Mouse (Mus musculus) kidney, postnatal 0 days (tissue): ENCODE data around the gene Methig1. TPM values are rescaled to one million over a fixed set of nuclear protein-coding genes. Genes with fewer than 3 reads are reported as not detected.
"Not testable (repeated sequence)": the region's sequence is repeated elsewhere in the genome, so short reads cannot be mapped to it uniquely, and the experiment has no call there.

Experiments
- ATAC-seq: fragments of 200-750 bp; cut with Nextera tagmentation; replicated peaks from 2 replicates; pipeline ENCODE4 v1.8.0; 2017; ENCODE audit warnings: low read depth, moderate number of reproducible peaks, moderate TSS enrichment, moderate library complexity; ENCODE audit not compliant: low FRiP score
- DNase-seq: peaks from one replicate; pipeline ENCODE4 v3.0.0-alpha.2; 2016; ENCODE audit warnings: low spot score
- H3K27ac ChIP-seq: fragments of 300-500 bp; sonication (generic); 2 replicates; pipeline ENCODE4 v1.5.1; 2014; ENCODE audit warnings: mild to moderate bottlenecking
- H3K27me3 ChIP-seq: fragments of 300-500 bp; sonication (generic); 2 replicates; pipeline ENCODE4 v1.6.1; 2014; ENCODE audit warnings: low read length, mixed read lengths; ENCODE audit not compliant: insufficient read depth
- H3K36me3 ChIP-seq: fragments of 300-500 bp; sonication (generic); 2 replicates; pipeline ENCODE4 v1.6.1; 2014; ENCODE audit warnings: low read length, mixed read lengths; ENCODE audit not compliant: insufficient read depth
- H3K4me1 ChIP-seq: fragments of 300-500 bp; sonication (generic); replicated peaks from 2 replicates; pipeline ENCODE4 v1.6.1; 2014; ENCODE audit warnings: antibody characterized with exemption, low read length, mixed read lengths; ENCODE audit not compliant: insufficient read depth
- H3K4me2 ChIP-seq: fragments of 300-500 bp; sonication (generic); 2 replicates; pipeline ENCODE4 v1.6.1; 2014; ENCODE audit warnings: mild to moderate bottlenecking, low read length, moderate library complexity, mixed read lengths
- H3K4me3 ChIP-seq: fragments of 300-500 bp; sonication (generic); replicated peaks from 2 replicates; pipeline ENCODE4 v1.5.1; 2014; ENCODE audit warnings: low read depth, low read length
- H3K9ac ChIP-seq: fragments of 300-500 bp; sonication (generic); 2 replicates; pipeline ENCODE4 v1.6.1; 2014; ENCODE audit warnings: low read depth, low read length
- H3K9me3 ChIP-seq: fragments of 300-500 bp; sonication (generic); replicated peaks from 2 replicates; pipeline ENCODE4 v1.6.1; 2016; ENCODE audit warnings: low read length, inconsistent platforms, mixed read lengths
- CTCF ChIP-seq: IDR thresholded peaks from 2 replicates; pipeline ENCODE4 v1.5.1; 2016; ENCODE audit warnings: antibody characterized with exemption, low read depth, mild to moderate bottlenecking, moderate library complexity
- WGBS: fragments of 180-500 bp; shearing (Covaris S2); extraction: QIAGEN DNeasy Blood & Tissue Kit; methylation state at CpG from one replicate; pipeline ENCODE4 v1.1.7; 2014; 5-methylcytosine and 5-hydroxymethylcytosine counted together
- polyA plus RNA-seq: library from polyadenylated mRNA; unstranded; fragments of >200 nt; fragmentation: Nextera tagmentation; extraction: Ambion mirVana; gene quantifications from 2 replicates; pipeline ENCODE4 v1.2.1, GENCODE M21; 2015

The Methig1 gene
- 1.9 and 2.0 TPM in 2 replicates for polyA plus RNA-seq

DNA sequence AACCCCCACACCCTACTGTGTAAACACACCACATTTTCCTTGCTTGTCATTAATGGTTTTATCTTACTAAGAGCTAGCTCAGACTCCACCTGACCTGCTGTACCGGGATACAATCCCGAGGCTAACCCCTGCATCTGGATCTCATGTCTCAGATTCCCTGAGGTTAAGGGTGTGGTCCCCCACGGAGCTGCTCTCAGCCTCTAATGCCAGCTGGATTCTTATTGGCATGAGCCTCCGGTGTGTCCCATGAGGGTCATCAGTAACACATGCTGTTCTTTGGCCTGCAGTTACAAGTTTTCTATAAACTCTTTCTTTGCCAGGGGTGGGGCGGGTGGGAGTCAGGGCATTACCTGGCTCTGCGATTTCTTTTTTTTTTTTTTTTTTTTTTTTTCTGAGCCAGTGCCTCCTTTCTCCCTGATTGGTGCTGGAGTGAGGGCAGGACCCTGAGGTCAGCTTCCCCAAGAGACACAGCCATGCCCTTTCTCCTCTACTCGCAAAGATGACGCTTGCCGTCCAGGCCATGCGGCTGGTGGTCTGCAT, at the start of gene Methig1, which contains the start of gene Mettl7a2:
TSS of gene Methig1 (plus strand) at position 439 of the 540 bp plus-strand sequence.
TSS of gene Mettl7a2 (plus strand) at position 490 of the 540 bp plus-strand sequence.
- ATAC-seq (no peak), DNase-seq (no peak)
- Histone ChIP-seq H3K9me3 (no peaks in the 10 kb centered on the region), H3K9ac (no peak within 1 kb of the TSS), H3K4me3 (no peak within 1 kb of the TSS), H3K4me2 (no peak within 1 kb of the TSS), H3K27ac (no peak within 1 kb of the TSS), H3K36me3 (no peaks in the 10 kb centered on the region), H3K4me1 (no peaks in the 10 kb centered on the region), H3K27me3 (no peaks in the 10 kb centered on the region)
- TF ChIP-seq CTCF = no peak
- WGBS = 83% methylated on average over 10 of the region's 10 CpGs

DNA sequence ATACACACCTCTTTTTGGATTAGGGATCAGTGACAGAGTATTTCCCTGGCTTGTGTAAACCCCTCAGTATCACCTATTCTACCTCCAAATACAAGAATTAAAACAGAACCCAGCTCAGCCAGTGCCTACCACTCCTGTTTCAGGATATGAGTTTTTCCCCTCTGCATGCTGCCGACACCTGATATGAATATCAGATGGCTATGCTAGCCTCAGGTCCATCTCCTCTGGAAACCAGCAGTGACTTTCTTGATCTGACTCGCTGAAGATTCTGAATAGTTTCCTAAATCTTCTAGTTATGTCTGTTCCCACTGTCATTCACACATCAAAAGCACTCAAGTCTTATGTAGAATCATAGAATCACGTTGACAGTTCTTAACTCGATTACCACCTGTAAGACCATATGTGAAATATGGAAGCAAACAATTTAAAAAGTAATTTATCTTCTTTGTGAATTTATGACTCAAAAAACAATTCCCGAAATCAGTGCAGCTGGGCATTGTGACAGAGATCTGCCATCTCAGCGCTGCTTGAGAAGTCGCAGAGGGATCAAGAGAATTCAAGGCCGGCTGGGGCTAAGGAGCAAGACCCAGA, 49.4 kb upstream of the Methig1 start:
- 35% methylated on average over 8 of the region's 8 CpGs for WGBS
- Histone ChIP-seq H3K4me2 (peak overlapping the region; percentile 70), H3K4me3 (peak overlapping the region; percentile 43; the same call in 1 of the 2 replicates), H3K4me1 (no peaks in the 10 kb centered on the region), H3K36me3 (no peaks in the 10 kb centered on the region), H3K9ac (no peak overlapping the region; the same call in 1 of the 2 replicates), H3K27ac (peak overlapping the region; percentile 93), H3K9me3 (no peaks in the 10 kb centered on the region), H3K27me3 (no peaks in the 10 kb centered on the region)
- DNase-seq (peak; percentile 3), ATAC-seq (no peak)
- TF ChIP-seq CTCF = no peak

DNA sequence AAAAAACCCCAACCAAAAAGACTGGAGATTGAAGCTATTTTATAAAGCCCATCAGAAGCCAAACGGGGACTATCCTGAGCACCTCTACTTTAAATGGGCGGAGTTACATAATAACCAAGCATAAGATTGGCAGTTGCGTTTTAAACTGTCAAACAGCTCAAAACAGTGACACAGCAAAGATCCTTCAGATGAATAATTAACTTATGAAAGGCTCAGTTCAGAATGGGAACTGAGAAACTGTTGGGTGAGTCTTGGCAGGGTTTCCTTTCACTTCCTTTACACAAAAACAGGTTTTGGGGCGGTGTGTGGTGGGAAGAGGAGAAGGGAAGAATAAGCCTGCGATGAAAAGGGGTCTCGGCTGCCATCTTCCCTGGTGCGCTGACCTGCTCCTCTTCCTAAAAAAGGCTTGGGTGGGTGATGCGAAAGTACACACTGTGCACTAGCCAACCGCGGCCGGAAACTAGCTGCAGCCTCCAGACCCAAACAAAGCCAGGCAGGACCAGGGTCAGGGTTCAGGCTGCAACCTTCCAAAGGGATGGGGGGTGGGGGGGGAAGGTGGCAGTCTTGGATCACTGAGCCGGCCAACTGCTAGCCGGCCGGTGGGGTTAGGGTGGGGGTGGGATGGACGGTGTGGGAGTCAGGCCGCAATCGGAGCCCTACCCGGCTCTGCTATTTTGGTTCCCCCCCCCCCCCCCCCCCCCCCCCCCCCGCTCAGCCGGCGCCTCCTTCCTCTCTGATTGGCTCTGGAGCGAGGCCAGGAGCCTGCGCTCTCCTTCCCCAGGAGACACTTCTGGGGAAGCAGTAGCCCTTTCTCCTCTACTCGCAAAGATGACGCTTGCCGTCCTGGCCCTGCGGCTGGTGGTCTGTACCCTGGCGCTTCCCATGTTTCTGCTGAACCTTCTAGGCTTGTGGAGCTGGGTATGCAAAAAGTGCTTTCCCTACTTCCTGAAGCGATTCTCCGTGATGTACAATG, 48.6 kb upstream of the Methig1 start, which contains the start of gene Mettl7a1:
TSS of gene Mettl7a1 (plus strand) at position 122 of the 973 bp plus-strand sequence.
- DNase-seq (peak; percentile 87), ATAC-seq (peak; percentile 81)
- no peak for TF ChIP-seq CTCF
- Histone ChIP-seq H3K4me1 (no peaks in the 10 kb centered on the region), H3K27me3 (no peaks in the 10 kb centered on the region), H3K9me3 (no peaks in the 10 kb centered on the region), H3K4me2 (peak within 1 kb of the TSS; percentile 70), H3K9ac (peak within 1 kb of the TSS; percentile 63), H3K4me3 (peak within 1 kb of the TSS; percentile 43), H3K27ac (peak within 1 kb of the TSS; percentile 93), H3K36me3 (no peaks in the 10 kb centered on the region)
- 2% methylated on average over 19 of the region's 30 CpGs for WGBS

DNA sequence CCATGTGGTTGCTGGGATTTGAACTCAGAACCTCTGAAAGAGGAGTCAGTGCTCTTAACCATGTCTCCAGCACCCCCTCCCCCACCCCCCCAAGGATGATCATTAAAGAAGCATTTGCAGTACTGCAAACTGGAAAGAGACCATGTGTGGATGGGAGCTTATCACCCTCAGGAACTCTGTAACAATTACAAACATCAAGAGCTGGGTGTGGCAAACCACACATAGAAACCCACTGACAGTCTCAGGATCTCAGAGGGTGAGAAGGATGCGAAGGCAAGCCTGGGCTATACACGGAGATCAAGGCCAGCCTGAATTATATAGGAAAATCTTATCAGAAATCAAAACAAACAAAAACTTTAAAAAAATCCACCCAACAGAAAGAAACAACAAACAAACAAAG, 46.7 kb upstream of the Methig1 start:
- Histone ChIP-seq H3K9ac (no peak overlapping the region), H3K4me3 (no peak overlapping the region), H3K9me3 (no peaks in the 10 kb centered on the region), H3K4me2 (no peak overlapping the region), H3K27ac (no peak overlapping the region), H3K27me3 (no peaks in the 10 kb centered on the region), H3K36me3 (no peaks in the 10 kb centered on the region), H3K4me1 (no peaks in the 10 kb centered on the region)
- WGBS = 85% methylated on average over 2 of the region's 2 CpGs
- TF ChIP-seq CTCF = no peak
- ATAC-seq (no peak), DNase-seq (no peak)

DNA sequence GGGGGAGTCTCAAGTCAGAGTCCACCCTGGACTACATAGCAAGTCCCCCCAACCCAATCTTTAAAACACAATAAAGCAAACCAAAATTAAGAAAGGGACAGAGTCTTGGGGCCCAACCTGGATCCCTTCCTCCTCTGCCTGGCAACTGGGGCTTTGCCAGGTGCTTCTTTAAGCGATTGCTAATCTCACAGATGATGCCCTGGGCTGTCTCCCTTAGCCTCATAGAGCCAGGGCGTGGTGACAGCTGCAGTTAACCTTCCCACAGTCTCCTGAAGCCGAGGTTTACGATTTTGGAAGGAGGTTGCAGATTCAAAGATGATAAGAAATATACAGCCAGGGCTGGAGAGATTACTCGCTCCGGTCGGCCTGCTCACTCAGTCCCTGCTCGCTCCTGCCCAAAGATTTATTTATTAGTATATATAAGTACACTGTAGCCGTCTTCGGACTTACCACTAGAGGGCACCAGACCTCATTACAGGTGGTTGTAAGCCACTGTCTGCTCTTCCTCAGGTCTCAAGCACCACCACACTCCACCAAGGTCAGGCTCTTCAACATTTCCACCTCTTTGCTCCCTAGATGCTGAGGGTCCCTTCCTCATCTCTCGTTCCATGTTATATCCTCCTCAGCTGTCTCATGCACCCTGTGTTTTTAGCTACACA, 45.4 kb upstream of the Methig1 start:
- H3K27ac ChIP-seq, ATAC-seq, H3K27me3 ChIP-seq, H3K36me3 ChIP-seq, H3K4me1 ChIP-seq, H3K9ac ChIP-seq, H3K4me3 ChIP-seq, H3K9me3 ChIP-seq, H3K4me2 ChIP-seq: not testable (repeated sequence)
- peak; percentile 83 for DNase-seq
- peak; percentile 65 for TF ChIP-seq CTCF
- 36% methylated on average over 8 of the region's 11 CpGs for WGBS

DNA sequence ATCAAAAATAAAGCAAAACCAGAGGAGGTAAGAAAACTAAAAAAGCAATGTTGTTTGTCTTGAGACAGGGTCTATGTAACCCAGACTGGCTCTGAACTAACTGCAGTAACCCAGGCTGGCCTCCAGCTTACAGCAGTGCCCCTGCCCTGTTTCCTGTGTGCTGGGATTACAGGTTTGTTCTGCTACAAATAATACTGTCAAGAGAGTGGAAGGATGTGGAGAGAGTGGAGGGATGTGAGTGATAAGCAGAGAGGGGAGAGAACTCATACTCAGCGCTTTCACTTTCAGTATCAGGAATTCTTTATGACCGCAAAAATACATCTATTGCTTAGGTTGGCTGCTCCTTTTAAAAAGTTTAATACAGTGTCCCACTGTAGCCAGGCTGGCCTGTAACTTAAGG, 40.6 kb upstream of the Methig1 start:
- Histone ChIP-seq H3K4me2 (no peak overlapping the region), H3K9ac (no peak overlapping the region), H3K9me3 (no peaks in the 10 kb centered on the region), H3K36me3 (no peaks in the 10 kb centered on the region), H3K4me1 (no peaks in the 10 kb centered on the region), H3K27ac (no peak overlapping the region), H3K27me3 (no peaks in the 10 kb centered on the region), H3K4me3 (no peak overlapping the region)
- no peak for TF ChIP-seq CTCF
- no peak for ATAC-seq
- WGBS = 60% methylated on average over 2 of the region's 2 CpGs
- DNase-seq = peak; percentile 12
